Mouse (Mus musculus) bone marrow, adult 2 months (tissue): Measurements from ENCODE around the gene 6030408B16Rik.

Experiments used
- CTCF ChIP-seq: fragments of 200-500 bp; IDR thresholded peaks from 2 replicates; pipeline ENCODE4 v1.5.1; 2011; ENCODE audit warnings: low read length, control low read depth; ENCODE audit not compliant: control insufficient read depth, insufficient read depth
- POLR2A ChIP-seq: fragments of 200-500 bp; IDR thresholded peaks from 2 replicates; pipeline ENCODE4 v1.6.1; 2011; ENCODE audit warnings: low read depth, mild to moderate bottlenecking, control low read depth, low read length, borderline replicate concordance; ENCODE audit not compliant: control insufficient read depth

DNA sequence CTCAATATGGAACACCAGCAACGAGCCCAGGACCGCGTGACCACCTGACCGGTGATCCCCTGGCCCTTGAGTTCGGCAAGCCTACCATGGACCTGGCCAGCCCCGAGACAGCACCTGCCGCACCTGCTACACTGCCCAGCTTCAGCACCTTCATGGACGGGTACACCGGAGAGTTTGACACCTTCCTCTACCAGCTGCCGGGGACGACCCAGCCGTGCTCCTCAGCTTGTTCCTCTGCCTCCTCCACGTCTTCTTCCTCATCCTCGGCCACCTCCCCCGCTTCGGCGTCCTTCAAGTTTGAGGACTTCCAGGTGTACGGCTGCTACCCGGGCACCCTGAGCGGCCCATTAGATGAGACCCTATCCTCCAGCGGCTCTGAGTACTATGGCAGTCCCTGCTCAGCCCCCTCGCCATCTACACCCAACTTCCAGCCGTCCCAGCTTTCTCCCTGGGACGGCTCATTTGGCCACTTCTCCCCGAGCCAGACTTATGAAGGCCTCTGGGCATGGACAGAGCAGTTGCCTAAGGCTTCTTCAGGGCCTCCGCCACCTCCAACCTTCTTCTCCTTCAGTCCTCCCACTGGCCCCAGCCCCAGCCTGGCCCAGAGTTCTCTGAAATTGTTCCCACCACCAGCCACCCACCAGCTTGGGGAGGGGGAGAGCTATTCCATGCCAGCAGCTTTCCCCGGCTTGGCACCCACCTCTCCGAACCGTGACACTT is 22.8 kb upstream of the 6030408B16Rik start:
- TF ChIP-seq CTCF: no peak
- TF ChIP-seq POLR2A: no peak
